Mouse (Mus musculus) stomach, embryonic 15.5 days (tissue): Measurements from ENCODE around the gene Itga10. TPM values are rescaled to one million over a fixed set of nuclear protein-coding genes. Genes with fewer than 3 reads are reported as not detected.
A peak's percentile ranks its signal among the peaks of the same experiment; 100 is the strongest.
"Not testable (repeated sequence)": the region's sequence is repeated elsewhere in the genome, so short reads cannot be mapped to it uniquely, and the experiment has no call there.

Experiments used
- ATAC-seq: fragments of 200-750 bp; cut with Nextera tagmentation; 2 replicates; pipeline ENCODE4 v1.8.0; 2017; ENCODE audit warnings: low read depth, moderate number of reproducible peaks, moderate TSS enrichment; ENCODE audit not compliant: insufficient read depth, low FRiP score
- H3K27ac ChIP-seq: fragments of 300-500 bp; sonication (generic); 2 replicates; pipeline ENCODE4 v1.5.1; 2015; ENCODE audit warnings: mild to moderate bottlenecking, inconsistent platforms
- H3K27me3 ChIP-seq: fragments of 300-500 bp; sonication (generic); replicated peaks from 2 replicates; pipeline ENCODE4 v1.6.1; 2015; ENCODE audit warnings: inconsistent platforms
- H3K36me3 ChIP-seq: fragments of 300-500 bp; sonication (generic); 2 replicates; pipeline ENCODE4 v1.6.1; 2015; ENCODE audit warnings: inconsistent platforms
- H3K4me1 ChIP-seq: fragments of 300-500 bp; sonication (generic); 2 replicates; pipeline ENCODE4 v1.6.1; 2015; ENCODE audit warnings: inconsistent platforms
- H3K4me2 ChIP-seq: fragments of 300-500 bp; sonication (generic); 2 replicates; pipeline ENCODE4 v1.6.1; 2015; ENCODE audit warnings: mild to moderate bottlenecking, inconsistent platforms
- H3K4me3 ChIP-seq: fragments of 300-500 bp; sonication (generic); replicated peaks from 2 replicates; pipeline ENCODE4 v1.5.1; 2015; ENCODE audit warnings: inconsistent platforms
- H3K9ac ChIP-seq: fragments of 300-500 bp; sonication (generic); 2 replicates; pipeline ENCODE4 v1.6.1; 2015; ENCODE audit warnings: inconsistent platforms
- H3K9me3 ChIP-seq: fragments of 300-500 bp; sonication (generic); 2 replicates; pipeline ENCODE4 v1.6.1; 2016; ENCODE audit warnings: inconsistent platforms
- WGBS: fragments of 180-500 bp; shearing (Covaris S2); methylation state at CpG from one replicate; pipeline ENCODE4 v1.1.7; 2015; 5-methylcytosine and 5-hydroxymethylcytosine counted together
- polyA plus RNA-seq: library from polyadenylated mRNA; unstranded; fragments of >200 nt; fragmentation: Nextera tagmentation; extraction: Ambion mirVana; gene quantifications from 2 replicates; pipeline ENCODE4 v1.2.1, GENCODE M21; 2015

The Itga10 gene
- polyA plus RNA-seq, 1 experiment from 2014 or later = 0.80 TPM

DNA sequence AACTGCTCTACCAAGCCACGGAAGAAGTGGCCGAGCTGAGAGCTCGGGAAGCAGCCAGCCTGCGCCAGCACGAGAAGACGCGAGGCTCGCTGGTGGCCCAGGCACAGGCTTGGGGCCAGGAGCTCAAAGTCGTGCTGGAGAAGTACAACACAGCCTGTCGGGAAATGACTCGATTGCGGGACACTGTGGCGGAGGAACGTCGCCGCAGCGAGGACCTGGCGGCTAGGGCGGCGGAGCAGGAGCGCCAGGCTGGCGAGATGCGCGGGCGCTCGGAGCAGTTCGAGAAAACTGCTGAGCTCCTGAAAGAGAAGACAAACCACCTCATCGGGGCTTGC lies 39.4 kb downstream of the Itga10 start:
- Histone ChIP-seq H3K4me3 (peak overlapping the region; percentile 21), H3K27ac (no peak overlapping the region)

DNA sequence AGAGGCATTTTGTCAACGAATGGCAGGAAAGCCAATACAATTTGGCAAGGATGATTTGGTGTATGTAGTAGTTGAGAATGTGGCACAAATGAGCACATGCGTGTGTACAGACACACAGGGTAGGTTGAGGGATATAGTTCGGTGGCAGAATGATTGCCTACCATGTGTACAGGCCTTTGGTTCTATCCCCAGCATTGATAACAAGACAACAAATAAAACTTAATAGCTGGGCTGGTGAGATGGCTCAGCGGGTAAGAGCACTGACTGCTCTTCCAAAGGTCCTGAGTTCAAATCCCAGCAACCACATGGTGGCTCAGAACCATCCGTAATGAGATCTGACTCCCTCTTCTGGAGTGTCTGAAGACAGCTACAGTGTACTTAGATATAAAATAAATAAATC lies 40.7 kb downstream of the Itga10 start:
- H3K4me3 ChIP-seq, ATAC-seq, H3K4me1 ChIP-seq, H3K4me2 ChIP-seq, H3K9me3 ChIP-seq, H3K36me3 ChIP-seq, H3K27me3 ChIP-seq, H3K9ac ChIP-seq, H3K27ac ChIP-seq: not testable (repeated sequence)
- 89% methylated on average over 5 of the region's 5 CpGs for WGBS

More for the DNA sequence above, 39.4 kb downstream of the Itga10 start:
- peak overlapping the region; percentile 53 for H3K4me2 ChIP-seq
- H3K9ac ChIP-seq = no peak overlapping the region
- H3K4me1 ChIP-seq = peaks cover 6% of the 10 kb centered on the region; the same call in 1 of the 2 replicates
- no peaks in the 10 kb centered on the region for H3K36me3 ChIP-seq
- H3K27me3 ChIP-seq = peaks cover 9% of the 10 kb centered on the region; the same call in 1 of the 2 replicates
- WGBS = 9% methylated on average over 28 of the region's 28 CpGs
- no peaks in the 10 kb centered on the region for H3K9me3 ChIP-seq
- ATAC-seq = no peak

DNA sequence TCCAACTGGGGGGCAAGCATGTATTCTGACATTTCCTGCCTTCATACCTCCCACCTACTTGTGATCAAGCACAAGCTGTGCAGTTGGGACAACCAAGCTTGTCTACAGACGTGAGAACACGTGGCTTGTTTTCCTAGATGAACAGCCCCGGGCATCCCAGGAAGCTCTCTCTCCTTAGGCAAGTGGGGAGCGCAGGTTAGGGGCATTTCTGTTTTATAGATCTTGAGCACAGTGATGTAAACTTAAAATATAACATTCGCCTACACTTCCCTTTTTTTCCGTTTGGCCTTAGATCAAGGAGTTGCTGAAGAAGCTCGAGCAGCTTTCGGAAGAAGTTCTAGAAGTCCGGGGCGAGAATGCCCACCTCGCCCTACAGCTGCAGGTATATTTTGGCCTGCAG lies 43.5 kb downstream of the Itga10 start:
- no peak for ATAC-seq
- Histone ChIP-seq H3K4me3 (no peak overlapping the region), H3K9ac (no peak overlapping the region), H3K36me3 (no peaks in the 10 kb centered on the region), H3K27me3 (peaks cover 6% of the 10 kb centered on the region; the same call in 1 of the 2 replicates), H3K27ac (no peak overlapping the region), H3K9me3 (no peaks in the 10 kb centered on the region), H3K4me2 (no peak overlapping the region), H3K4me1 (peaks cover 6% of the 10 kb centered on the region; the same call in 1 of the 2 replicates)
- 75% methylated on average over 11 of the region's 11 CpGs for WGBS

GRCm38 (mm10) chr3:96690298-96690697 lies 44.9 kb downstream of the Itga10 start:
- H3K36me3 ChIP-seq = no peaks in the 10 kb centered on the region
- H3K4me1 ChIP-seq = no peaks in the 10 kb centered on the region
- H3K4me3 ChIP-seq = no peak overlapping the region
- no peak overlapping the region for H3K27ac ChIP-seq
- no peaks in the 10 kb centered on the region for H3K9me3 ChIP-seq
- 56% methylated on average over 3 of the region's 3 CpGs for WGBS
- no peaks in the 10 kb centered on the region for H3K27me3 ChIP-seq
- ATAC-seq = no peak
- H3K4me2 ChIP-seq = no peak overlapping the region
- H3K9ac ChIP-seq = no peak overlapping the region

DNA sequence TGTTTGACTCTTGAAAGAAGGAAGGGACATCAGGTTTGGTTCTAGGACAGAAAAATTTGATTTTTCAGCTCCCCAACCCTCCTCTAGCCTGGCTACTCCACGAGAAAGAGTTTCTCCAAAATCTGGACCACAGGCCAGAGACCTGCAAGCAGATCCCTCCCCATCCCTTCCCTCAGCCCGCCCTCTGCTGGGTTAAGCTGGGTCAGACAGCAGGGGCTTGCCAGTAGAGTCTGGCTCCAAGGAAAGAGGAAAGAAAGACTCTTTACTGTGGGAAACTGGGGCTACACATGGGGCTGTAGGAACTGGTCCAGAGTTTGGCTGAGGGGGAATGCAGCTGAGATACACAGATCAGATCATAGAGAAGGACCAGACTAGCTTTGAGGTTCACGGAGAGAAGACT lies 47.1 kb downstream of the Itga10 start:
- 17% methylated on average over 3 of the region's 3 CpGs for WGBS
- H3K9me3 ChIP-seq = no peaks in the 10 kb centered on the region
- H3K27me3 ChIP-seq = no peaks in the 10 kb centered on the region
- H3K4me3 ChIP-seq = no peak overlapping the region
- no peak overlapping the region for H3K4me2 ChIP-seq
- ATAC-seq = no peak
- no peak overlapping the region for H3K9ac ChIP-seq
- peaks cover 9% of the 10 kb centered on the region for H3K4me1 ChIP-seq
- H3K27ac ChIP-seq = 0 out of 2 replicates have a peak overlapping the region, but pooled peaks have one; percentile 11
- no peaks in the 10 kb centered on the region for H3K36me3 ChIP-seq

DNA sequence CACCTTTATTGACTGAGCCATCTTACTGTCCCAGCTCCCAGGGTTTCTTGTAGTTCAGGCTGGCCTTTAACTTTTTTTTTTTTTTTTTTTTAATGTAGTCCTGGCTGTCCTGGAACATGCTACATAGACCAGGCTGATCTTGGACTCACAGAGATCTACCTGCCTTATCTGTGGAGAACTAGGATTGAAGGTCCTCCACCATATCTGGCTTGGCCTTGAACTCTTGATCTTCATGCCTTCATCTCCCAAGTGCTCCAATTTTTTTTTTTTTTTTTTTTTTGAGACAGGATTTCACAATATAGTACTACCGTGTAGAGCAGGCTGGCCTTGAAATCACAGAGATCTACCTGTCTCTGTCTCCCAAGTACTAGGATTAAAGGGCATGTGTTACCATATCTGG lies 48.2 kb downstream of the Itga10 start:
- Histone ChIP-seq H3K4me3 (no peak overlapping the region), H3K27me3 (no peaks in the 10 kb centered on the region), H3K4me2 (no peak overlapping the region), H3K9me3 (no peaks in the 10 kb centered on the region), H3K4me1 (peaks cover 17% of the 10 kb centered on the region), H3K27ac (no peak overlapping the region), H3K36me3 (no peaks in the 10 kb centered on the region), H3K9ac (no peak overlapping the region)
- ATAC-seq = no peak
- WGBS = 76% methylated on average over 1 of the region's 1 CpGs

DNA sequence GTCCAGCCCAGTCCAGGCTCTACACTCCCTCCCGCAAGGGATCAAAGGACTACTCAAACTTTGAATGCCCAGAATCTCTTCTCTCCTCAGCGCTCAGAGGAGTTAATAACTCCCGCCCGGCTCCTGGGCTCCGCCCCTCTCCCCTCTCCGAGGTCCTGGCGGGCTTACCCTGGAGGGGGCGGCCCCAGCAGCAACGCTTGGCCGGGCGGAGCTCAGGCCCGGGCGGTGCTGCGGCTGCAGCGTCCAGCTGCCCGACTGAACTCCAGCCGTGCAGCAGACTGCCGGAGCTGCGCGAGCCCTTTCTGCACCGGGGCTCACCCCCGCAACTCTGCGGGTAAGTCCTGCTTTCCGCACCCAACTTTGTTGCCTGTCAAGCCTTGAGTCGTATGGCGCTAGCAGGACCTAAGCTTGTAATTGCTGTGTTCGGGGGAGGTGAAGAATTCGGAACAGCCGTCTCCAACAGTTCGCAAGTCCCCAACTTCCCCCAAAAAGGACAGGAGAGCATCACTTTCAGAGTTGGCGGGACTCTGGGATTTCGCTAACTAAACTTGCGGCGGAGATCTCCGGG lies 50.9 kb downstream of the Itga10 start, which contains the start of gene Pias3:
Gene Pias3 (plus strand): TSS at position 187 of the 568 bp plus-strand sequence.
- H3K27ac ChIP-seq = peak within 1 kb of the TSS; percentile 95

GRCm38 (mm10) chr3:96696766-96697732 lies 51.7 kb downstream of the Itga10 start:
- 0% methylated on average over 67 of the region's 85 CpGs for WGBS
- peaks cover 21% of the 10 kb centered on the region for H3K4me1 ChIP-seq
- no peaks in the 10 kb centered on the region for H3K27me3 ChIP-seq
- H3K4me3 ChIP-seq = peak overlapping the region; percentile 87
- H3K36me3 ChIP-seq = peaks cover 20% of the 10 kb centered on the region
- peak overlapping the region; percentile 95 for H3K27ac ChIP-seq
- peak overlapping the region; percentile 87 for H3K4me2 ChIP-seq
- no peaks in the 10 kb centered on the region for H3K9me3 ChIP-seq
- peak; percentile 91 for ATAC-seq
- H3K9ac ChIP-seq = peak overlapping the region; percentile 72

More for the DNA sequence above, 50.9 kb downstream of the Itga10 start, which contains the start of gene Pias3:
- peaks cover 13% of the 10 kb centered on the region; the same call in 1 of the 2 replicates for H3K36me3 ChIP-seq
- 0% methylated on average over 35 of the region's 35 CpGs for WGBS
- H3K4me1 ChIP-seq = peaks cover 21% of the 10 kb centered on the region
- H3K9ac ChIP-seq = peak within 1 kb of the TSS; percentile 72
- H3K4me3 ChIP-seq = peak within 1 kb of the TSS; percentile 87
- peak; percentile 91 for ATAC-seq
- H3K4me2 ChIP-seq = peak within 1 kb of the TSS; percentile 87
- no peaks in the 10 kb centered on the region for H3K9me3 ChIP-seq
- H3K27me3 ChIP-seq = no peaks in the 10 kb centered on the region

- Histone ChIP-seq H3K36me3 (peaks cover 36% of the 10 kb centered on the region), H3K27ac (no peak overlapping the region), H3K4me1 (peaks cover 21% of the 10 kb centered on the region), H3K4me2 (no peak overlapping the region), H3K4me3 (no peak overlapping the region), H3K27me3 (no peaks in the 10 kb centered on the region), H3K9me3 (no peaks in the 10 kb centered on the region), H3K9ac (no peak overlapping the region; the same call in 1 of the 2 replicates)
- WGBS = 53% methylated on average over 19 of the region's 19 CpGs
- ATAC-seq = no peak
Observed at GRCm38 (mm10) chr3:96698993-96699690, 53.8 kb downstream of the Itga10 start.

GRCm38 (mm10) chr3:96700376-96700775 lies 55.0 kb downstream of the Itga10 start:
- Histone ChIP-seq H3K36me3 (peaks cover 46% of the 10 kb centered on the region), H3K9ac (no peak overlapping the region), H3K4me1 (peaks cover 21% of the 10 kb centered on the region), H3K9me3 (no peaks in the 10 kb centered on the region), H3K27ac (no peak overlapping the region), H3K4me3 (no peak overlapping the region), H3K27me3 (no peaks in the 10 kb centered on the region), H3K4me2 (no peak overlapping the region)
- no peak for ATAC-seq
- 60% methylated on average over 7 of the region's 7 CpGs for WGBS

- H3K9me3 ChIP-seq = no peaks in the 10 kb centered on the region
- no peak overlapping the region for H3K4me2 ChIP-seq
- peaks cover 17% of the 10 kb centered on the region for H3K4me1 ChIP-seq
- WGBS = 84% methylated on average over 4 of the region's 4 CpGs
- H3K27ac ChIP-seq = no peak overlapping the region
- no peak overlapping the region for H3K9ac ChIP-seq
- H3K4me3 ChIP-seq = no peak overlapping the region
- ATAC-seq = no peak
- peaks cover 46% of the 10 kb centered on the region for H3K36me3 ChIP-seq
- no peaks in the 10 kb centered on the region for H3K27me3 ChIP-seq
Observed at GRCm38 (mm10) chr3:96701003-96701402, 55.6 kb downstream of the Itga10 start.
